Mouse (Mus musculus): ENCODE results near the gene Kif3b.

Kif3b gene

GRCm38 (mm10) chr2:153298460-153298859, 7.2 kb downstream of the Kif3b start:
- peak in 1 of 2 experiments; percentile 28 for DNase-seq

GRCm38 (mm10) chr2:153298863-153299262, 7.7 kb downstream of the Kif3b start:
- DNase-seq: peak; percentile 10 to 25

GRCm38 (mm10) chr2:153301123-153301522, 9.9 kb downstream of the Kif3b start:
- no peak for DNase-seq

- no peak for DNase-seq
Measured at GRCm38 (mm10) chr2:153305240-153305639, 14.0 kb downstream of the Kif3b start.

- DNase-seq: no peak
Measured at GRCm38 (mm10) chr2:153308586-153308985, 17.4 kb downstream of the Kif3b start.

- no peak for DNase-seq
Measured at GRCm38 (mm10) chr2:153309106-153309505, 17.9 kb downstream of the Kif3b start.

- no peak for DNase-seq
Measured at GRCm38 (mm10) chr2:153310228-153310627, 19.0 kb downstream of the Kif3b start.

- no peak for DNase-seq
Measured at GRCm38 (mm10) chr2:153312884-153313283, 21.7 kb downstream of the Kif3b start.

GRCm38 (mm10) chr2:153318408-153318807, 27.2 kb downstream of the Kif3b start:
- DNase-seq: peak; percentile 42 to 56

- DNase-seq: peak; percentile 64 to 71
Measured at GRCm38 (mm10) chr2:153319036-153319643, 27.9 kb downstream of the Kif3b start.

- DNase-seq: no peak
Measured at GRCm38 (mm10) chr2:153325706-153326376, 34.6 kb downstream of the Kif3b start.

GRCm38 (mm10) chr2:153332271-153332670, 41.1 kb downstream of the Kif3b start:
- DNase-seq: no peak

GRCm38 (mm10) chr2:153332981-153333380, 41.8 kb downstream of the Kif3b start:
- DNase-seq: peak in 1 of 2 experiments; percentile 43

- peak; percentile 33 to 62 for DNase-seq
Measured at GRCm38 (mm10) chr2:153333822-153334232, 42.6 kb downstream of the Kif3b start.

- DNase-seq: no peak
Measured at GRCm38 (mm10) chr2:153334281-153334680, 43.1 kb downstream of the Kif3b start.

- DNase-seq: no peak
Measured at GRCm38 (mm10) chr2:153336117-153336516, 44.9 kb downstream of the Kif3b start.

GRCm38 (mm10) chr2:153338361-153339350, 47.4 kb downstream of the Kif3b start:
- no peak for DNase-seq

GRCm38 (mm10) chr2:153342166-153342565, 51.0 kb downstream of the Kif3b start:
- no peak for DNase-seq

- DNase-seq: no peak
Measured at GRCm38 (mm10) chr2:153342602-153343001, 51.4 kb downstream of the Kif3b start.

- DNase-seq: no peak
Measured at GRCm38 (mm10) chr2:153343191-153343590, 52.0 kb downstream of the Kif3b start.

- no peak for DNase-seq
Measured at GRCm38 (mm10) chr2:153345071-153345453, 53.8 kb downstream of the Kif3b start.

GRCm38 (mm10) chr2:153345454-153346220, 54.4 kb downstream of the Kif3b start, which contains the start of gene Asxl1:
TSS of gene Asxl1 (plus strand) at chr2:153345829.
- peak; percentile 98 to 99 for DNase-seq
